Mouse (Mus musculus) midbrain, embryonic 14.5 days (tissue): ENCODE results near the gene Prl6a1. TPM values are rescaled to one million over a fixed set of nuclear protein-coding genes. Genes with fewer than 3 reads are reported as not detected.
A peak's percentile ranks its signal among the peaks of the same experiment; 100 is the strongest.

Experiments used
- ATAC-seq: fragments of 200-750 bp; cut with Nextera tagmentation; 2 replicates; pipeline ENCODE4 v1.8.0; 2017; ENCODE audit warnings: moderate number of reproducible peaks, moderate library complexity; ENCODE audit not compliant: low FRiP score, low TSS enrichment
- DNase-seq: peaks from one replicate; pipeline ENCODE4 v3.0.0-alpha.2; 2015
- H3K27ac ChIP-seq: fragments of 300-500 bp; sonication (generic); replicated peaks from 2 replicates; pipeline ENCODE4 v1.5.1; 2014; ENCODE audit warnings: mild to moderate bottlenecking, low read depth, low read length, moderate library complexity
- H3K27me3 ChIP-seq: fragments of 300-500 bp; sonication (generic); 2 replicates; pipeline ENCODE4 v1.6.1; 2014; ENCODE audit warnings: low read length, control low read depth, mixed read lengths; ENCODE audit not compliant: control insufficient read depth, insufficient read depth
- H3K36me3 ChIP-seq: fragments of 300-500 bp; sonication (generic); 2 replicates; pipeline ENCODE4 v1.6.1; 2014; ENCODE audit warnings: low read length, control low read depth; ENCODE audit not compliant: control insufficient read depth, insufficient read depth
- H3K4me1 ChIP-seq: fragments of 300-500 bp; sonication (generic); 2 replicates; pipeline ENCODE4 v1.6.1; 2014; ENCODE audit warnings: mild to moderate bottlenecking, antibody characterized with exemption, low read length, control low read depth; ENCODE audit not compliant: control insufficient read depth, insufficient read depth
- H3K4me2 ChIP-seq: fragments of 300-500 bp; sonication (generic); 2 replicates; pipeline ENCODE4 v1.6.1; 2014; ENCODE audit warnings: mild to moderate bottlenecking, low read length, moderate library complexity
- H3K4me3 ChIP-seq: fragments of 300-500 bp; sonication (generic); replicated peaks from 2 replicates; pipeline ENCODE4 v1.5.1; 2014; ENCODE audit warnings: low read depth, low read length
- H3K9ac ChIP-seq: fragments of 300-500 bp; sonication (generic); replicated peaks from 2 replicates; pipeline ENCODE4 v1.6.1; 2014; ENCODE audit warnings: mild to moderate bottlenecking, low read length, moderate library complexity
- H3K9me3 ChIP-seq: fragments of 300-500 bp; sonication (generic); 2 replicates; pipeline ENCODE4 v1.6.1; 2016; ENCODE audit warnings: low read length, control low read depth, mixed read lengths; ENCODE audit not compliant: control insufficient read depth
- WGBS: fragments of 180-500 bp; shearing (Covaris S2); extraction: QIAGEN DNeasy Blood & Tissue Kit; methylation state at CpG from one replicate; pipeline ENCODE4 v1.1.7; 2014; 5-methylcytosine and 5-hydroxymethylcytosine counted together
- polyA plus RNA-seq: library from polyadenylated mRNA; unstranded; fragments of >200 nt; fragmentation: Nextera tagmentation; extraction: Ambion mirVana; gene quantifications from 2 replicates; pipeline ENCODE4 v1.2.1, GENCODE M21; 2014

Prl6a1 gene
- polyA plus RNA-seq: not detected in 2 replicates

DNA sequence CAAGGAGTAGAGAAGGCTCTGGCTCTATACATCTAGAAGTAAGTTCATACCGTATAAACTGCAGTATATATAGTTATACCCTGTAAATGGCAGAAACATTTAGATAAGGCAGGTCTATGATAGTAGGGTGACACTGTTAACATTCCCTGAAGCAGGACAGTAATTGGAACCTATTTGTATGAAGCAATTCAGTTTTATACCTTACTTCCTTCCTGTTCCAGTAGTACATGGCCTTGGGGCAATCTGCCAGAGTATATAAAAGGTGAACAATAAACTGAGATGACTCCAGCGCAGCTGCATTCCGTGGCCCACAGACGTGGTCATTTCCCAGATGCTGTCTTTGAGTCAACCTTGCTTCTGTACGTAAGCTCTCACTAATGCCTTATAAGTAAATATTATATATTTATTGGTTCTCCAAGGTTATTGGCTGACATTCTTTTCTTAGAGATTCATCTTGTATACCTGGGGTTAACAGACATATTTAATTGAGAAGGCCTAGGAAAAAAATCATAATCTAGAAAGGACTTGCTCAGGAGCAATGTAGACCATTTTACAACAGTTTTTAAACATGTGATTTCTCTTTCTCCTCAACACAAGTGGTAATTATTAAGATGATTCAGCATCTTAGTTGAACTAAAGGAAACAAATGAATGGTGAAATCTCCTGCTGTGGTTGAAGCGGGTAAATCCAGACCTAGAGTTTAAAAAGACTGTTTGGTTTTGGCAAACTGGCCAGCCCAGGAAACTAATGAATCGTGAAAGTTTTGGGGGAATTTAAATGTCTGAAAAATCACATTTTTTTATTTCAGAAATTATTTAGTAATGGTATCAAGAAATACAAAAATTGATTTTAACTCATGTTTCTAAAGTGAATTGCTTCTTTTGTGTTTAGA, at the start of gene Prl6a1:
TSS of gene Prl6a1 (plus strand) at position 294 of the 892 bp plus-strand sequence.
- ATAC-seq: no peak
- H3K36me3 ChIP-seq: no peaks in the 10 kb centered on the region

GRCm38 (mm10) chr13:27334989-27335388, 22.6 kb downstream of the Prl6a1 start:
- Histone ChIP-seq H3K9me3 (no peaks in the 10 kb centered on the region), H3K4me2 (no peak overlapping the region), H3K4me1 (no peaks in the 10 kb centered on the region), H3K36me3 (no peaks in the 10 kb centered on the region), H3K4me3 (no peak overlapping the region), H3K27me3 (no peaks in the 10 kb centered on the region), H3K9ac (no peak overlapping the region), H3K27ac (no peak overlapping the region)
- peak; percentile 15 for DNase-seq
- no peak for ATAC-seq
- 31% methylated on average over 1 of the region's 1 CpGs for WGBS

More for the DNA sequence above, at the start of gene Prl6a1:
- Histone ChIP-seq H3K27ac (no peak within 1 kb of the TSS), H3K9ac (no peak within 1 kb of the TSS), H3K4me2 (no peak within 1 kb of the TSS), H3K27me3 (no peaks in the 10 kb centered on the region), H3K9me3 (no peaks in the 10 kb centered on the region), H3K4me1 (no peaks in the 10 kb centered on the region), H3K4me3 (no peak within 1 kb of the TSS)
- whole genome bisulfite sequencing: 84% methylated on average over 7 of the region's 7 CpGs
- peak; percentile 8 for DNase-seq

DNA sequence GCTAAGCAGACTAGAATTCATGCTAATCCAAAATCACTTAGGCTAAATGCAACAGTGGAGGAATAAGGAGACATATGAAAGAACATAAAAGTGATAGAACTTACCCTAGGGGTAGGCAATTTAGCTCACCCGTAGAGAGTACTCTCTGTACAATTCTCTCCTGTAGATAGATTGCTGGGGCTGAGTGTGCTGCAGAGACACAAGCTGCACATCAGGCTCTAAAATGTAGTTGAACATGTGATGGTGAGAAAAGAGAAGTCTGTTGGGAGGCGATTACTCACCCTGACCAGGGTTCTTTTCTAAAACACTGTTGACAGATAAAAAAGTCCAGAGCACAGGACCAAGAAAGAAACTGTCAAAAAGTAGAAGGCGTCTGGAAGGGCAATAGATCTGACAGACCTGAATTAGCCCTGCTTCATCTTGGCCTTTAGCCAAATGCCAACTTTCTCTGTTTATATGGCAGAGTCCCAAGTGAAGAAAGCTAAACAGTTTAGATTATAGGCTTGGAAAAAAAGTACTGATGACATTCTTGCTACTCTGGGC, 30.4 kb downstream of the Prl6a1 start:
- H3K4me1 ChIP-seq: no peaks in the 10 kb centered on the region
- no peak overlapping the region for H3K9ac ChIP-seq
- no peak for ATAC-seq
- no peaks in the 10 kb centered on the region for H3K36me3 ChIP-seq
- no peaks in the 10 kb centered on the region for H3K27me3 ChIP-seq
- H3K27ac ChIP-seq: no peak overlapping the region
- no peak overlapping the region for H3K4me3 ChIP-seq
- WGBS: 71% methylated on average over 3 of the region's 3 CpGs
- no peak overlapping the region for H3K4me2 ChIP-seq
- no peaks in the 10 kb centered on the region for H3K9me3 ChIP-seq
- DNase-seq: no peak

- H3K4me2 ChIP-seq: no peak within 1 kb of the TSS
- no peak within 1 kb of the TSS for H3K9ac ChIP-seq
- ATAC-seq (no peak), DNase-seq (no peak)
- H3K9me3 ChIP-seq: no peaks in the 10 kb centered on the region
- H3K4me1 ChIP-seq: no peaks in the 10 kb centered on the region
- no peaks in the 10 kb centered on the region for H3K36me3 ChIP-seq
- H3K27ac ChIP-seq: no peak within 1 kb of the TSS
- H3K4me3 ChIP-seq: no peak within 1 kb of the TSS
- no peaks in the 10 kb centered on the region for H3K27me3 ChIP-seq
- WGBS: 90% methylated on average over 2 of the region's 2 CpGs
Observed at GRCm38 (mm10) chr13:27345373-27345772, 32.9 kb downstream of the Prl6a1 start, which contains the start of gene Prl8a2. TSS of gene Prl8a2 (plus strand) at chr13:27345673.

Other genes starting within 250 kb of the Prl6a1 start
- not detected in 2 replicates for gene Prl3d1, start 218.4 kb upstream of the Prl6a1 start, polyA plus RNA-seq
- gene Prl3d2, start 190.9 kb upstream of the Prl6a1 start, polyA plus RNA-seq: not detected in 2 replicates
- not detected in 2 replicates for gene Prl3d3, start 155.8 kb upstream of the Prl6a1 start, polyA plus RNA-seq
- gene Prl3c1, start 116.0 kb upstream of the Prl6a1 start, polyA plus RNA-seq: not detected in 2 replicates
- gene Prl3b1, start 70.8 kb upstream of the Prl6a1 start, polyA plus RNA-seq: not detected in 2 replicates
- gene Prl3a1, start 53.2 kb upstream of the Prl6a1 start, polyA plus RNA-seq: not detected in 2 replicates
- not detected in 2 replicates for gene Prl8a2, start 33.0 kb downstream of the Prl6a1 start, polyA plus RNA-seq
- not detected in 2 replicates for gene Prl2b1, start 78.2 kb downstream of the Prl6a1 start, polyA plus RNA-seq
- not detected in 2 replicates for gene Prl8a6, start 126.1 kb downstream of the Prl6a1 start, polyA plus RNA-seq
- gene Prl8a8, start 200.6 kb downstream of the Prl6a1 start, polyA plus RNA-seq: not detected in 2 replicates